Mouse (Mus musculus) spleen, postnatal 4 days (tissue): ENCODE results near the gene Itpk1.

Source experiments
- DNase-seq, 2 experiments: peaks; one replicate each; pipeline ENCODE4 v3.0.0; 2022; ENCODE audit warnings: low spot score in 2 of 2

Itpk1 gene

DNA sequence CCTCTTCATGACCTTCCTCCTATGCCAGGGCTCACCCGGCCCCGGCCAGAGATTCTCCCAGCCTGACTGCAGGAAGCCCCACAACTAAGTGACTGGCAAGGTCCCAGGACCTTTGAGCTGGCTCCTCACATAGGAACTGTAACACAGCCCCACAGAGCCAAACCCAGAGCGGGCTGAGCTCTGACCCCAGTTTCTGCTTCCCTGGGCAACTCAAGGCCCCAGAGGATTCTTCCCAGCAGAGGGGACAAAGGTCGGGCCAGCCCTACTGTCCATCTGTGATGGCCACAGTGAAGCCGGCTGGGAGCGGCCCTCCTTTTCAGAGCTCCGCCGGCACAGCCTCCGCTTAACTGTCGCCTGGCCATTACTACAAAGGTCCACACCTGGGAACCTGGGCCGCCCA is 13.6 kb downstream of the Itpk1 start:
- no peak for DNase-seq

DNA sequence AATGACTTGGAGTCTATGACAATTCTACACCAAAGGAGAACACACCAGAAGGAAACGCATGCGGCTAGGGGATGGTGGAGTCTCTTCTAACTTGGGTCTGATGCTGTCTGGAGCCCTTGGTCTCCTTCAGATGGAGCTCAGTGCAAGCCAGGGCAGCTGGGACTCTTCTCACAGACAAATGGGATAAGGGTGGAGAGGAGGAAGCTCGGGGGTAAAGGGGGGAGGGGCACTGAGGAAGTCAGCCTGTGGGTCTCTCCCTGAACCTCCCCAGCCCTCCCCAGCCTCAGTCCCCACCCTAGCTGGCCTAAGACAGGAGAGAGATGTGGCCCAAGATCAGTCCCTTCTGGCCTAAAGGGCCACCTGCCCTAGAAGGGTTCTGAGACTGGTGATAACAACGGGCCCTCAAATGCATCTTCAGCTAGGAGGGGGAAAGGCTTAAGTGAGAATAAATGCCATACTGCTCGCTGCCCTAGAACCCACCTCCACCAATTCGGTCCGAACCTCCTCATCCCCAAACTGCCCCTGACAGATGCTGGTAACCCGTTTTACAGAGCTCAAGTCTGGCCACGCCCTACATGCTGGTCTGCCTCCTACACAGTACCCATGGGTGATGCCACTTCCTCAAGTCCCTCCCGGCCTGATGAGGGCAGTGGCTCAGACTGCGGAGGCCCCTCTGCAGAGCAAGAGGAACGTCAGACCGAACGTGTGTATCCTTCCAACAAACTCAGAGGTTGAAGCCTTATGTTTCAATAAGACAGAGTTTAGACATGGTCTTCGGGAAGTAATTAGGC is 14.8 kb downstream of the Itpk1 start:
- peak in 1 of 2 experiments; percentile 60 for DNase-seq

GRCm38 (mm10) chr12:102686321-102686720 is 18.4 kb downstream of the Itpk1 start:
- no peak for DNase-seq

GRCm38 (mm10) chr12:102685523-102685931 is 19.2 kb downstream of the Itpk1 start:
- no peak for DNase-seq

DNA sequence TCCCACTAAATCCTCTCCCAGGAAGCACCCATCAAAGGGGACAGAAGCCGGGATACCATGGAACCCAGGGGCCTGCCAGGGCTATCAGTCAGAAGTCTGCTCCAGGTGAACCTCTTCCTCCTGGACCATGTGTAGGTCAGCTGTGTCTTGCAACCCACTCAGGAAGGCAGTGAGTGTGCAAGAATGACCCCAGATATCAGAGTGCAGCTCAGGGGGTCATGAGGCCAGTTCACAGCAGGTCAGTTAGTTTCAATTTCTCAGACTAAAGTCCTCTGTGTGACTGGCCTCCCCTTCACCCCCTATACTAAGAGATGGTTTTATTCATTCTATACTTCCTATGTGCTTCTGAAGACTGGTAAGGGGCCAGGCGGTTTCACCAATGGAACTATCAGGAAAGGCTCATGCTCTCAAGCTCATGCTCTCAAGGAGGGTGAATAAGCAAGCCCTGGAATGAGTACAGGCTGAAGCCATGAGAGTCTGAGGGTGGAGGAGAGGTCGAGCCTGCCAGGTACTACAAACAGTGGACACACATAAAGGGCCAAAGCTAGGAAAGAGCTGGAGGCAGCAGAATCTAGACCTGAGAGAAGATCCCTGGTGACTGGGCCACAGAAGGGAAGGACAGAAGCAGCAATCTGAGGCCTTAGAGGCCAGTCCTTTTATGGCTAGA is 19.9 kb downstream of the Itpk1 start:
- no peak for DNase-seq

DNA sequence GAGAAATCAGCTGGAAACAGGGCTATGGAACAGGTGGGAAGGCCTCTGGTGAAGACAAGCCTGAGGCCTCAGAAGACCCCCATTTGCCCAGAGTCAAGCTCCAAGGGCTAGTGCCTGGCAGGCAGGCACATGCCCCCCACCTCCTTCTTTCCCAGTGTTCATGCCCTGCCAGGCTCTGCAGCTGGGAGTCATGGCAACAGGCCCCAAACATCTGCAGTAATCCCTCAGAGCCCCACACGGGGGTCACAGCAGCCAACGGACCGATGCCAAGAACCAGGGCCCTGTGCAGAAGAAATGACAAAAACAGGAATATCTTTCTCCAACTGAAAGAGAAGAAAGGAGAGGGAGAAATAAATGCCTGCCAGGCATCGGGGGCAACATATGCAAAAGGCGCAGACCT is 20.8 kb downstream of the Itpk1 start:
- DNase-seq: no peak

DNA sequence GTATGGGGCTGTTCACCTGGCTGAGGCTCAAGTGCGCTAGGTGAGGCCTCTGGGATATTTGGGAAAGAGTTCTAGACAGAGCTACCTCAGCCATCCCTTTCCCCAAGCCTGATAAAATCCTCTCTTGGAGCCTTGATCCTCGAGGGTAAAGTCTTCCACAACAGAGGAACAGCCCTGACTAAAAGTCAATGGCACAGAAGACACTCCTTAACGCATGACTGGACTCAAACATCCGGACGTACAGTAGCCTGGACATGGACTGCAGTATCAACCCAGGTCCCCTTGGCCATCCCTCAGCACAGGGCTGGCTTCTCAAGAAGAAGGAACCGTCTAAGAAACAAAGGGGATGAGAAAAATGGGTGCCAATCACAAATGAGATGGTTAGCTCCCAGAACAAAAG is 21.3 kb downstream of the Itpk1 start:
- DNase-seq: no peak

GRCm38 (mm10) chr12:102682722-102683299 is 21.9 kb downstream of the Itpk1 start:
- DNase-seq: no peak

- DNase-seq: no peak
Measured at GRCm38 (mm10) chr12:102682085-102682484, 22.6 kb downstream of the Itpk1 start.

- DNase-seq: peak; percentile 49 to 81
Measured at GRCm38 (mm10) chr12:102681590-102681989, 23.1 kb downstream of the Itpk1 start.

DNA sequence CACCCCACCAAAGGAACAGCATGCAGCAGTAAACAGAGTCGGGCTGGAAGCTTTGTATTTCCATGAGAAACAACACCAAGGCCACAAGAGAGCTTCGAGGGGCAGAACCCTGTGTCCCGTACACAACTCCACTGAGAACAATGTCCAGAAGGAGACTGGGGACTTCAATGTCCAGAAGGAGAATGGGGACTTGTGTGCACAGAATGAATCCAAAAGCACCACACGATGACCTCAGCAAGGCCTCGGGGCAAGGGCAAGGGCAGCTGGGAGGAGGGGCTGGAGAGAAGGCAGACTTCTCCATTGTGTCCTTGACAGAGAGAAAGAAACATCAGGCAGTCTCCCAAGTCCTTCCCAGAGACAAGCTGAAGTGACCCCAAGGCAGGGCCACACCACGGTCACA is 25.9 kb downstream of the Itpk1 start:
- no peak for DNase-seq

DNA sequence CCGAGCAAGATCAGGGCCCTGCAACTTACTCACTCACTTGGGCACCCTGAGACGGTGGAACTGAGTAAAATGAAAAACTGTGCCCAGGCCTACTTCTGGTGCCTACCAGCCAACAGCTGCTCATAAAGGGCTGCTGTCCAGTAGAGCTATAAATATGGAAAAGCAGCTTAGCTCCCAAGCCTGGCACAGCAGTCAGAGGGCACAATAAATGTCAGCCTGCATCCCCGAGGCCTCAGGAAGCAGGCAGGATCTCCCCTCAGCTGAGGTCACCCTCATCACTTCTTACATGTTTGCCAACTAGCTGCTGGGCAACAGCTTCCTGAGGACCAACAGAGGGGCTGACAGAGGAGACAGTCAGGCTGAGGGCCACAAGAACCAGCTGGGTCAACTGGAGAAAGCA is 27.6 kb downstream of the Itpk1 start:
- DNase-seq: no peak

DNA sequence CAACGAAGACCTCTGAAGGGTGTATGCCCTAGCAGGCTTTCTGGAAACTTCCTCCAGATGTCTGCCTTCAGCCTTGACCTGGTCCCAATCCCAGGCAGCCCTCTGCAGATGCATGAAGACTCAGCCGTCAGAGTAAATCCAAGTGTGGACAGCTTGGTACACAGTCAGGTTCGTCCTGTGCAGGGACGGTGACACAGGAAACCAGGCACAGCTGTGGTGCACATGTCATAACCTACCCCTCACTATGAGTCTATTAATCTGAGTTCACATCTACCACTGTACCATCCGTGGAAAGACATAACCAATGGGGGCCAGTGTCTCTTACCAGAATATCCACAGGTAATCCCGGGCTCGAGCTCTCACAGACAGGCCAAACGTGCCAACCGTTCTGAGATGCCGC is 30.2 kb downstream of the Itpk1 start:
- no peak for DNase-seq

- no peak for DNase-seq
Measured at GRCm38 (mm10) chr12:102674123-102674522, 30.6 kb downstream of the Itpk1 start.

- no peak for DNase-seq
Measured at GRCm38 (mm10) chr12:102672857-102673839, 31.6 kb downstream of the Itpk1 start.

DNA sequence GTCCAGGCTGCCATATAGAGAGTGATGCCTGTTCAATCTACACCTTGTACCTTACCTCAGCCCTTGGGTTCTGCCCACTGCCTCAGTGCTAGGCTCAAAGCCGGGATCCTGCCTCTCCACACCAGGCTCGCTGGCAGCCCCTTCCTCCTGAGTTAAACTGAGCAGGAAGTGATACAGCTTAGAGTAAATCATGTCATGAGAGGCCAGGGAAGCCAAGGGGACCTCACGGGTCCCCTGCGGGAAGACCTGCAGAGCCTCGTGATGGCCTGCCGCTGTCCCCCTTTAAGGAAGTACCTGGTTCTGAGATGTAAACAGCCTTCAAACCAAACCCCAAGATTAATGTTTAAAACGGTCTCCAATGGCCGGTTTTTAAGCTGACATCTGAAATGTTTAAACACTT is 32.6 kb downstream of the Itpk1 start:
- DNase-seq: no peak

GRCm38 (mm10) chr12:102670848-102671247 is 33.9 kb downstream of the Itpk1 start:
- DNase-seq: no peak

DNA sequence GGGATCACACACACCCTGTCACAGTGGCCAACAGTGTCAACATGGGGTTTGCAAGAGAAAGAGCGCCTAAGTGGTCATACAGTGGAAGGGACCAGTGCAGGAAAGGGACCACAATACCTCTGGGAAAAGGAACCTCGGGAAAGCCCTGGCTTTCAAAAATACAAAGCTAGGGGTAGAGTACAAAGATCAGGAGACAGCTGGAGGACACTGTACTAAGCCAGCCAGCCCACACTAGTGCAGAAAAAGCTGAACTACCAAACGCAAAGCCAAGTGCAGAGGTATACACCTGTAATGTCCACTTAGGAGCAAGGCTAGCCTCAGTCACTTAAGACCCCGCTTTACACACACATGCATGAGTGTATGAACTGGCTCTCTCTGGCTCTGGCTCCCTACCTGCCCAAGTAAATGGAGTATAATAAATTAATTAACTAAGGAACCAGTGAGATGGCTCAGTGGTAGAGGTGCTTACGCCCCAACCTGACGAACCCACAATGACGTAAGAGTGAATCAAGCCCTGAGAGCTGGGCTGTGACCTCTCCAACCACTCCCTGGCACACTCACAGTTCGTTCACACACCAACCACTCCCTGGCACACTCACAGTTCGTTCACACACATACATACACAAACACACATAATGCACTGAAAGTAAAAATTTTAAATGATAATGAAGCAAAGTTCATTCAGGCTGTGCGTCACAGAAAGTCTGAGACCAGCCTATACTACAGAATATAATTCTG is 39.1 kb downstream of the Itpk1 start:
- DNase-seq: no peak

DNA sequence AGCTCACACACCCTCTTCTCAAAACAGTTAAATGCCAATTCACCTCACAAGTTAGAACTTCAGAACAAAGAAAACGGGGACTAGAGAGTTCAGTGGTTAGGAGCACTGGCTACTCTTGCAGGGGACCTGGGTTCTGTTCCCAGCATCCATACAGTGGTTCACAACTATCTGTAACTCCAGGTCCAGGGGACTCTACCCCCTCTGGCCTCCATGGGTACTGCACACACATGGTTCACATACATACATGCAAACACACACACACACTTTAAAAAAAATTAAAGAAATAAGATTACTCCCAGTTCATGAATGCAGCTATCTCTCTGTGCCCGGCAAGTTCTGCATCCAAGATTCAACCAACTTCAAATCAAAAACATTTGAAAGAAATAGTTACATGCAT is 40.7 kb downstream of the Itpk1 start:
- DNase-seq: no peak

- DNase-seq: no peak
Measured at GRCm38 (mm10) chr12:102663349-102664051, 41.2 kb downstream of the Itpk1 start.
